Mouse (Mus musculus) frontal cortex, adult (tissue): ENCODE data around the gene Theg.

Experiments
- ATAC-seq: cut with Nextera tagmentation; 2 replicates; pipeline ENCODE4 v1.9.2; 2017; ENCODE audit warnings: mild to moderate bottlenecking, moderate library complexity, mixed read lengths; ENCODE audit not compliant: low TSS enrichment

The Theg gene

GRCm38 (mm10) chr10:79587061-79587751 is at the start of gene Theg:
Gene Theg (minus strand): TSS chr10:79587331.
- ATAC-seq, result no peak

GRCm38 (mm10) chr10:79636287-79636686 is 49.2 kb upstream of the Theg start:
- ATAC-seq, result no peak

GRCm38 (mm10) chr10:79633006-79633777 is 46.1 kb upstream of the Theg start:
- ATAC-seq, result no peak

GRCm38 (mm10) chr10:79631432-79631831 is 44.3 kb upstream of the Theg start:
- 0 out of 2 replicates have a peak, but pooled peaks have one; percentile 18 for ATAC-seq

- no peak for ATAC-seq
Measured at GRCm38 (mm10) chr10:79628377-79628776, 41.2 kb upstream of the Theg start.

- no peak for ATAC-seq
Measured at GRCm38 (mm10) chr10:79626156-79626555, 39.0 kb upstream of the Theg start.

GRCm38 (mm10) chr10:79625398-79625797 is 38.3 kb upstream of the Theg start:
- no peak for ATAC-seq

- ATAC-seq, result 0 out of 2 replicates have a peak, but pooled peaks have one; percentile 9
Measured at GRCm38 (mm10) chr10:79623950-79624349, 36.8 kb upstream of the Theg start.

- ATAC-seq, result no peak
Measured at GRCm38 (mm10) chr10:79616376-79616775, 29.2 kb upstream of the Theg start.

- ATAC-seq, result peak; percentile 18; the same call in 1 of the 2 replicates
Measured at GRCm38 (mm10) chr10:79615860-79616259, 28.7 kb upstream of the Theg start.

- no peak; the same call in 1 of the 2 replicates for ATAC-seq
Measured at GRCm38 (mm10) chr10:79614305-79614643, 27.1 kb upstream of the Theg start.

- ATAC-seq, result peak; percentile 65
Measured at GRCm38 (mm10) chr10:79613578-79614304, 26.6 kb upstream of the Theg start, which contains the start of gene C2cd4c. Gene C2cd4c (minus strand): TSS chr10:79614025.

GRCm38 (mm10) chr10:79612192-79613135 is 25.3 kb upstream of the Theg start:
- ATAC-seq, result no peak

- no peak for ATAC-seq
Measured at GRCm38 (mm10) chr10:79611296-79611695, 24.2 kb upstream of the Theg start.

GRCm38 (mm10) chr10:79609276-79609675 is 22.1 kb upstream of the Theg start:
- ATAC-seq, result no peak

- no peak for ATAC-seq
Measured at GRCm38 (mm10) chr10:79607892-79608291, 20.8 kb upstream of the Theg start.

- 0 out of 2 replicates have a peak, but pooled peaks have one; percentile 22 for ATAC-seq
Measured at GRCm38 (mm10) chr10:79606537-79606936, 19.4 kb upstream of the Theg start.

- ATAC-seq, result no peak; the same call in 1 of the 2 replicates
Measured at GRCm38 (mm10) chr10:79597936-79598230, 10.8 kb upstream of the Theg start.

GRCm38 (mm10) chr10:79597051-79597935 is 10.2 kb upstream of the Theg start:
- peak; percentile 85 for ATAC-seq

GRCm38 (mm10) chr10:79595590-79595929 is 8.4 kb upstream of the Theg start:
- ATAC-seq, result peak; percentile 7; the same call in 1 of the 2 replicates
